ENCODE assay signal across 15 mouse cellular contexts in the genomic region with DNA sequence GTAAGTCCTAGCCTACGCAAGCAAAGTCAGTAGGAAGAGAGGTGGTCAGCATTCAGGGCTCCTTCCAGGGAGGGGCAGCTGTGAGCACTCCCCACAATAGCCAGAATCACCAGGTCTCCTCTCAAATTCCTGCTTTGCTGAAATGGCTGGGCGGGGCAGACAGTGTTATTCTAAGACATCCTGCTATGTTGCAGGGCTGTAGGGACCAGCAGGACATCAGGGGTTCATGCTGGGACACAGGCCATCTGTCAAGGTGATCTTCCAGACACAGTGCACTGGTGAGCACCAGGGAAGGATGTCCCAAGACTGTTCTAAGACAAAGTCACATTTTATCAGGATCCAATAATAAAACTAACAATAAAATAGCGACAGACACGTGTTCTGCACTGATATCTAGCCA.
DNase-seq lines count a peak whose midpoint lies in the region; ATAC-seq and TF ChIP-seq lines count a peak whose summit lies in the region.
"Had no signal": no experiment of that assay in that cellular context is flagged by ENCODE, and none has a peak within 500 bp of the region (broad histone marks: within the 10 kb centered on the region; RNA-seq: fewer than 3 reads in every experiment).

No protein-coding gene starts in this region.

- no peak overlapping the region for H3K4me2 ChIP-seq in kidney, embryonic 14.5 days (replicated peaks; ENCODE audit: low read depth, low read length)
- H3K4me2 ChIP-seq in neural tube, embryonic 15.5 days, result no peak overlapping the region
- H3K4me2 ChIP-seq: embryonic facial prominence, embryonic 15.5 days; forebrain, embryonic 12.5 days; midbrain, embryonic 15.5 days had no signal

- no peaks in the 10 kb centered on the region for H3K9me3 ChIP-seq in kidney, embryonic 14.5 days (ENCODE audit: control insufficient read depth, low read length)
- H3K9me3 ChIP-seq in ES-Bruce4 (replicated peaks; ENCODE audit: control insufficient read depth, insufficient read depth, low read length, poor library complexity, severe bottlenecking), result no peaks in the 10 kb centered on the region
- no peaks in the 10 kb centered on the region for H3K9me3 ChIP-seq in neural tube, embryonic 15.5 days (replicated peaks)
- H3K9me3 ChIP-seq: embryonic facial prominence, embryonic 15.5 days; forebrain, embryonic 12.5 days; midbrain, embryonic 15.5 days had no signal

- TF ChIP-seq POLR2A in ES-Bruce4 (IDR thresholded peaks at IDR 0.05; ENCODE audit: insufficient read depth, low read length), result no peak
- TF ChIP-seq POLR2A in cortical plate, adult 2 months (IDR thresholded peaks at IDR 0.05; ENCODE audit: extremely low read depth, insufficient read depth, low read length), result no peak

- TF ChIP-seq CTCF in ES-Bruce4 (IDR thresholded peaks at IDR 0.05; ENCODE audit: low read depth, low read length), result no peak
- no peak for TF ChIP-seq CTCF in cortical plate, adult 2 months (IDR thresholded peaks at IDR 0.05; ENCODE audit: extremely low read depth, insufficient read depth, low read length)

- DNase-seq in kidney, adult 11 months, result peak; percentile 43
- DNase-seq in cerebellum, adult 11 months, result peak; percentile 49
- DNase-seq: adrenal gland, adult 2 months; kidney, postnatal 14 days; lung, adult 2 months; right cerebral cortex, postnatal 25 days had no signal

- peak; percentile 89 for TF ChIP-seq EP300 in ES-Bruce4 (IDR thresholded peaks at IDR 0.05; ENCODE audit: insufficient read depth, low read depth, low read length)

- H3K27ac ChIP-seq in kidney, embryonic 14.5 days (ENCODE audit: low read depth, low read length), result no peak overlapping the region
- no peak overlapping the region for H3K27ac ChIP-seq in ES-Bruce4 (ENCODE audit: insufficient read depth, low read length)
- H3K27ac ChIP-seq in cortical plate, adult 2 months (ENCODE audit: insufficient read depth, low read length), result 0 out of 2 replicates have a peak overlapping the region, but pooled peaks have one; percentile 29
- H3K27ac ChIP-seq in neural tube, embryonic 15.5 days (replicated peaks), result no peak overlapping the region; the same call in 1 of the 2 replicates
- H3K27ac ChIP-seq: embryonic facial prominence, embryonic 15.5 days; midbrain, embryonic 15.5 days had no signal

- ATAC-seq in kidney, embryonic 14.5 days (ENCODE audit: low FRiP score, low TSS enrichment), result no peak
- no peak for ATAC-seq in megakaryocyte progenitor cell, adult 5-6 weeks (replicated peaks; ENCODE audit: poor library complexity)
- no peak for ATAC-seq in neural tube, embryonic 15.5 days (ENCODE audit: low FRiP score)
- ATAC-seq: hindbrain, embryonic 16.5 days; midbrain, embryonic 15.5 days had no signal

- no peak overlapping the region for H3K9ac ChIP-seq in kidney, embryonic 14.5 days (ENCODE audit: low read depth, low read length)
- no peak overlapping the region for H3K9ac ChIP-seq in ES-Bruce4 (ENCODE audit: low read depth, poor library complexity, severe bottlenecking)
- no peak overlapping the region for H3K9ac ChIP-seq in neural tube, embryonic 15.5 days (replicated peaks)
- H3K9ac ChIP-seq: embryonic facial prominence, embryonic 15.5 days; forebrain, embryonic 12.5 days; midbrain, embryonic 15.5 days had no signal

- H3K36me3 ChIP-seq in kidney, embryonic 14.5 days (ENCODE audit: control insufficient read depth, insufficient read depth, low read length), result peaks cover 73% of the 10 kb centered on the region
- no peaks in the 10 kb centered on the region for H3K36me3 ChIP-seq in ES-Bruce4 (ENCODE audit: control insufficient read depth, insufficient read depth, low read length, poor library complexity, severe bottlenecking)
- H3K36me3 ChIP-seq in neural tube, embryonic 15.5 days, result peaks cover 34% of the 10 kb centered on the region

- peaks cover 10% of the 10 kb centered on the region; the same call in 1 of the 2 replicates for H3K4me1 ChIP-seq in kidney, embryonic 14.5 days (ENCODE audit: control insufficient read depth, insufficient read depth, low read length)
- peaks cover 6% of the 10 kb centered on the region for H3K4me1 ChIP-seq in ES-Bruce4 (ENCODE audit: control insufficient read depth, insufficient read depth, low read length)
- peaks cover 33% of the 10 kb centered on the region for H3K4me1 ChIP-seq in cortical plate, adult 2 months (ENCODE audit: control insufficient read depth, insufficient read depth, low read length)
- H3K4me1 ChIP-seq in neural tube, embryonic 15.5 days, result peaks cover 70% of the 10 kb centered on the region

- H3K4me3 ChIP-seq in kidney, embryonic 14.5 days (ENCODE audit: low read length), result no peak overlapping the region
- H3K4me3 ChIP-seq in ES-Bruce4 (ENCODE audit: low read depth, low read length), result no peak overlapping the region
- no peak overlapping the region for H3K4me3 ChIP-seq in cortical plate, adult 2 months (ENCODE audit: insufficient read depth, low read length)
- H3K4me3 ChIP-seq in neural tube, embryonic 15.5 days (replicated peaks), result no peak overlapping the region
- H3K4me3 ChIP-seq: embryonic facial prominence, embryonic 15.5 days; forebrain, embryonic 12.5 days; midbrain, embryonic 15.5 days had no signal

- WGBS in kidney, embryonic 14.5 days, result 68% methylated on average over 4 of the region's 4 CpGs
- WGBS in neural tube, embryonic 15.5 days, result 57% methylated on average over 4 of the region's 4 CpGs

- no peaks in the 10 kb centered on the region for H3K27me3 ChIP-seq in kidney, embryonic 14.5 days (ENCODE audit: control insufficient read depth, insufficient read depth, low read length)
- no peaks in the 10 kb centered on the region for H3K27me3 ChIP-seq in ES-Bruce4 (ENCODE audit: control insufficient read depth, insufficient read depth, low read length, poor library complexity, severe bottlenecking)
- no peaks in the 10 kb centered on the region for H3K27me3 ChIP-seq in neural tube, embryonic 15.5 days (replicated peaks)
- H3K27me3 ChIP-seq: embryonic facial prominence, embryonic 15.5 days; forebrain, embryonic 12.5 days; midbrain, embryonic 15.5 days had no signal
